Mouse (Mus musculus): ENCODE data around the gene Hoxb3.
A peak's percentile ranks its signal among the peaks of the same experiment; 100 is the strongest.

The Hoxb3 gene

GRCm38 (mm10) chr11:96302381-96303150 is 20.6 kb upstream of the Hoxb3 start:
- DNase-seq (ENCODE audit: inconsistent age in 2 of 2, low spot score in 1 of 2), result peak in 1 of 2 experiments; percentile 76

DNA sequence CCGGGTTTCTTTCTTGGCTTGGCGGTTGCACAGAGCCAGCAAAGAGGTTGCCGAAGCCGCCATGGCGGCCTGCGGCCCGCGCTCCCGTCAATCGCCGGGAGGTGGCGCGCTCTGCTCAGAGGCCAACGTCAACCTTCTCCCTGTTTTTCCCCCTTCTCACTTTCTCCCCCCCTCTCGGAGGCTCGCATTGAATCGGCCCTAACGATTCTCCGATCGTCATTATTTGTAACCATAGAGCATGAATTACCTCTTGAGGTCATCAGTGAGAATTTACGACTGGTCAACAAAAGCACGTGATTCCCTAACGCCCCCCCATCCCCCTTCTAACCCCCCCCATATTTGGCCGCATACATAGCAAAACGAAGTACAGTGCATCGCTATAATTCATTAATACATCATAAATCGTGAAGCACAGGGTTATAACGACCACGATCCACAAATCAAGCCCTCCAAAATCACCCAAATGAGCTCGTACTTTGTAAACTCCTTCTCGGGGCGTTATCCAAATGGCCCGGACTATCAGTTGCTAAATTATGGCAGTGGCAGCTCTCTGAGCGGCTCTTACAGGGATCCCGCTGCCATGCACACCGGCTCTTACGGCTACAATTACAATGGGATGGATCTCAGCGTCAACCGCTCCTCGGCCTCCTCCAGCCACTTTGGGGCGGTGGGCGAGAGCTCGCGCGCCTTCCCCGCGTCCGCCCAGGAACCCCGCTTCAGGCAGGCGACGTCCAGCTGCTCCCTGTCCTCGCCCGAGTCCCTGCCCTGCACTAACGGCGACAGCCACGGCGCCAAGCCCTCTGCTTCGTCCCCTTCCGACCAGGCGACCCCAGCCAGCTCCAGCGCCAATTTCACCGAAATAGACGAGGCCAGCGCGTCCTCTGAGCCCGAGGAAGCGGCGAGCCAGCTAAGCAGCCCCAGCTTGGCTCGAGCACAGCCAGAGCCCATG is 19.7 kb upstream of the Hoxb3 start, which contains the start of gene Hoxb5:
Hoxb5 (plus strand) TSS at position 186 of the 949 bp plus-strand sequence.
- DNase-seq (ENCODE audit: inconsistent age in 2 of 2, low spot score in 1 of 2), result peak in 1 of 2 experiments; percentile 93

DNA sequence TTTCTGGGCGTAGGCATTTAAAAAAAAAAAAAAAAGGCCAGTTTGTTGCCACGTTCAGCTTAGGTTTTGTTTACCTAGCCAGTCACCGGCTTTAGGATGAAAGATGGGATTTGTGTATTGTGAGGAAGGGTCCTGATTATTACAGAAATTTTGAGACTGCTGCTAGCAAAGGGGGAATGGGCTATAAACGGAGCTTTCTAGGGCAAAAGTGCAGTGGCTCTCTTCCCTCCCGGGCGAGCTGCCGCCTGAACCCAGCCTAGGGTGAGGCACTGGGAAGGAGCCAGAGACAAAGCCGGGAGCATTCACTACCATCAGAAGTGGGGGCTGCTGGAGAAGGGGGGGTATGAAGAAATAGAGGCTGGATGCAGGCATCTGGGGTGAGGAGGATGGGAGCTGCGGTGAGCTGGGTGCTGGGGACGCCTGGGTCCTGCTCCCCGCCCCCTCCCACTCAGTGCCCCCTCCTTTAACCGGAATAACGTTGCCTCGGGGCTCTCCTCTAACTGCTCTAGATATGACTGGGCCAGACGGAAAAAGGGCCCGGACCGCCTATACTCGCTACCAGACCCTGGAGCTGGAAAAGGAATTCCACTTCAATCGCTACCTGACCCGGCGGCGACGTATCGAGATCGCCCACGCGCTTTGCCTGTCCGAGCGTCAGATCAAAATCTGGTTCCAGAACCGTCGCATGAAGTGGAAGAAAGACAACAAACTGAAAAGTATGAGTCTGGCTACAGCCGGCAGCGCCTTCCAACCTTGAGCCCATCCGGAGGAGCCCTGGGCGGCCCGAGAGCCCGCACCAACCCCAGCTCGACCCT is 18.5 kb upstream of the Hoxb3 start:
- DNase-seq (ENCODE audit: inconsistent age in 2 of 2, low spot score in 1 of 2), result peak; percentile 60 to 75

DNA sequence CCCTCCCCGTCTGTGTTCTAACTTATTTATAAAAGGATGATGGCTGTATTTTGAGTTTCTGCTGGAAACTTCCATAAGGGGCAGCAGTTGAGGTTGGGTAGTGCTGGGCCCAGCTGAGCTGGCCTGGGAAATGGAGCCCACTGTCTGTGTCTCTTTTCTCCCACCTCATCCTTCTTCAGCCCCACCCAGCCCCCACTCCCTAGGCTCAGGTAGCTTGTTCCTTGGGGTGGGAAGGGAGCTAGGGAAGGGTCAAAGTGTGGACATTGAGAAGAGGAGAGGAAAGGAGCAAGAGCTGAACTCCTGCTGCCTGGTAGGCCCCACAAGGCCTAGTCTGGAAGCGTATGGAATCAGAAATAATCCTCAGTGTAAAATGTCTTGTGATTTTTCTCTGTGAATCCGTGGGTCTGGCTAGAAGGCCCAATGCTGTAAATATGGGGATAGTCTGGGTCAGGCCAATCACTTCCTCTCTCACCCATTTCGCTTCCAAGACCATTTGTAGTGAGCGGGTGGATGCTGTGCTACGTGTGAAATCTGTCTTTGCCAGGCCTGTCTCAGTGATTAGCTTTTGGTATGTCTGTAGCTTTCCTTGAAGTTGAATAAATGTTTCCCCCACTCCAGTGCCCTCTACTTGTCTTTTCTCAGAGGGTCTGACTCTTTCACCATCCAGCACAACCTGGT is 17.5 kb upstream of the Hoxb3 start:
- peak in 1 of 2 experiments; percentile 73 for DNase-seq (ENCODE audit: inconsistent age in 2 of 2, low spot score in 1 of 2)

DNA sequence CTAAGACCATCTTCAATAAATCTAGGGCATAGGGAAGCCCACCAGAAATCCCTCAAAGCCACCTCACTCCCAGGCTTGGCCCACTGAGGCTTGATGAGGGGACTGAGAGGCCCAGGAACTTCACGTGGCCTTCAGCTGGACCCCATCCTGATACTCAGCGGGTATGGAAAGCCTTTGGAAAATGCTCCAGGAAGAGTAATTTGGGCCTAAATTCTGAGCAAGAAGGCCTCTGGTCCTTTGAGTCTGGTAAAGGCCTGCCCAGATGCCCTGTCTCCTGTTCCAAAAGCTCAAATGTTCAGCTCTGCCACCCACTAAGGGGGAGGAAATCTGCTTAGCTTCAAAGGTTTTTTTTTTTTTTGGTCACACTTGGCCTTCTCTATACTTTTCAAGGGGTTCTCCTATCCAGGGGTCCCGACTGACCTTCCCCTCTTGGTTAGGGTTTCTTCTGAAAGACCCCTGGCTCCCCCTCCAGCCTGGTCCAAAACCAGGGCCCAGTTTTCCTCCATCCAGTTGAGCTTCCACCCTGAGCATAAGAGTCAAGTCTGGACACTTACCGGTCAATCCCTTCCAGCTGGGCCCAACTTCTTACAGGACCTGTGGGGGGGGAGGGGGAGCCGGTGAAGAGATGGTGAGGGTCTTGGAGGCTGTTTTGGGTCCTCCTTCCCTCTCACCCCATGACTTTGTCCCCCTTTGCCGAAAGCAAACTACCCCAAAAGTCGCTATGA is 16.8 kb upstream of the Hoxb3 start:
- no peak for DNase-seq (ENCODE audit: inconsistent age in 2 of 2, low spot score in 1 of 2)

DNA sequence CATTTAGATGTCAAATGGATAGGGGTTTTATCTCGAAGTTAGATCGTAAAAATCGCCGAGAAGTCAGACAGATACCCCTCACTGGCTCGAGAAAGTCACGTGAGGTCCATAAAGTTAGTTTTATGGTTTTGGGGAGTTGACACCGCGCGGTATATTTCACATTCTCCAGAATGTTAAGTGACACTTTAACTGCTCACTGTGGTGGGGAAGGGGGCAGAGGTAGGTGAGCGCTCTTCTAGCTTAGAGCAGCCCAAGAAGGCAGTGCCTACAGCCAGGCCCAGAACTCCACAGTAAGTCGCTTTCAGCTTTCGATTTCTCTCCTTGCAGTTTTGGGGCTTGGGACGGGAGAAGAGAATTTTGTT is 16.2 kb upstream of the Hoxb3 start:
- peak in 1 of 2 experiments; percentile 66 for DNase-seq (ENCODE audit: inconsistent age in 2 of 2, low spot score in 1 of 2)

- peak in 1 of 2 experiments; percentile 77 for DNase-seq (ENCODE audit: inconsistent age in 2 of 2, low spot score in 1 of 2)
These were observed 14.4 kb upstream of the Hoxb3 start for GRCm38 (mm10) chr11:96308763-96309162.

GRCm38 (mm10) chr11:96309288-96309687 is 13.8 kb upstream of the Hoxb3 start:
- peak in 1 of 2 experiments; percentile 63 for DNase-seq (ENCODE audit: inconsistent age in 2 of 2, low spot score in 1 of 2)

GRCm38 (mm10) chr11:96310183-96310938 is 12.8 kb upstream of the Hoxb3 start:
- DNase-seq (ENCODE audit: inconsistent age in 2 of 2, low spot score in 1 of 2), result peak in 1 of 2 experiments; percentile 77

- DNase-seq (ENCODE audit: inconsistent age in 2 of 2, low spot score in 1 of 2), result peak in 1 of 2 experiments; percentile 79
These were observed 12.0 kb upstream of the Hoxb3 start for GRCm38 (mm10) chr11:96311097-96311496.

- peak in 1 of 2 experiments; percentile 89 for DNase-seq (ENCODE audit: inconsistent age in 2 of 2, low spot score in 1 of 2)
These were observed 11.4 kb upstream of the Hoxb3 start for GRCm38 (mm10) chr11:96311520-96312417.

GRCm38 (mm10) chr11:96313134-96313533 is 10.0 kb upstream of the Hoxb3 start:
- peak in 1 of 2 experiments; percentile 71 for DNase-seq (ENCODE audit: inconsistent age in 2 of 2, low spot score in 1 of 2)

GRCm38 (mm10) chr11:96313806-96314428 is 9.2 kb upstream of the Hoxb3 start:
- DNase-seq (ENCODE audit: inconsistent age in 2 of 2, low spot score in 1 of 2), result no peak

DNA sequence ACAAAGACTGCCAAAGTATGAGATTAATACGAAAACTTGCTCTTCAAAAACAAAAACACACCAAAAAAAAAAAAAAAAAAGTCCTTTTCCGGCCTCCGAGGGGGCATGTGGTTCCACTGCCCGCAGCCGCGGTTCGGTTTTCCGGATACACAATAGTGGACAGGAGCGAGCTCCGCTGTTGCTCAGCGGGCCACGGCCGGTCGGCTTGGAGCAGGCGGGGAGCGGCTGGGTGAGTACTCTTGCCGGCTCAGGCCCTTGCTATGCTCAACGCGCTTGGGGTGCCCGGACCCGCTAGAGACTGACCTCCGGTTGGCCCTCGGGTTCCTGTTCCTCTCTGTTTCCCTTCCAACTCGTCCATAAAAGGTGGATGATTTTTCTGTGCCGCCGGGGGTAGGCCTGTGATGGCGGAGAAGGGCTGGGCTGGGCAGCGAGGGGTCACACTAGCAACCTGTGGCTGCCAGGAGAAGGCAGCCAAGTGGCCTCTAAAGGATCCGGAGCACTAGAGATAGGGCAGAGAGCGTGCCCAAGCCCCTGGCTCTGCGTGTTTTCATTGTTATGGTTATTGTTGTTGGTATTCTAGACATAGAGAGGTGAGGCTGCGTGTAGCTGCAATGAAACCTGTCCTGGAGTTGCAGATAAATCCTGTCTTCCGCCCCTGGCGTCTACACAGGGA is 8.3 kb upstream of the Hoxb3 start:
- DNase-seq (ENCODE audit: inconsistent age in 2 of 2, low spot score in 1 of 2), result peak in 1 of 2 experiments; percentile 70

- peak in 1 of 2 experiments; percentile 64 for DNase-seq (ENCODE audit: inconsistent age in 2 of 2, low spot score in 1 of 2)
These were observed 7.8 kb upstream of the Hoxb3 start for GRCm38 (mm10) chr11:96315344-96315681.

DNA sequence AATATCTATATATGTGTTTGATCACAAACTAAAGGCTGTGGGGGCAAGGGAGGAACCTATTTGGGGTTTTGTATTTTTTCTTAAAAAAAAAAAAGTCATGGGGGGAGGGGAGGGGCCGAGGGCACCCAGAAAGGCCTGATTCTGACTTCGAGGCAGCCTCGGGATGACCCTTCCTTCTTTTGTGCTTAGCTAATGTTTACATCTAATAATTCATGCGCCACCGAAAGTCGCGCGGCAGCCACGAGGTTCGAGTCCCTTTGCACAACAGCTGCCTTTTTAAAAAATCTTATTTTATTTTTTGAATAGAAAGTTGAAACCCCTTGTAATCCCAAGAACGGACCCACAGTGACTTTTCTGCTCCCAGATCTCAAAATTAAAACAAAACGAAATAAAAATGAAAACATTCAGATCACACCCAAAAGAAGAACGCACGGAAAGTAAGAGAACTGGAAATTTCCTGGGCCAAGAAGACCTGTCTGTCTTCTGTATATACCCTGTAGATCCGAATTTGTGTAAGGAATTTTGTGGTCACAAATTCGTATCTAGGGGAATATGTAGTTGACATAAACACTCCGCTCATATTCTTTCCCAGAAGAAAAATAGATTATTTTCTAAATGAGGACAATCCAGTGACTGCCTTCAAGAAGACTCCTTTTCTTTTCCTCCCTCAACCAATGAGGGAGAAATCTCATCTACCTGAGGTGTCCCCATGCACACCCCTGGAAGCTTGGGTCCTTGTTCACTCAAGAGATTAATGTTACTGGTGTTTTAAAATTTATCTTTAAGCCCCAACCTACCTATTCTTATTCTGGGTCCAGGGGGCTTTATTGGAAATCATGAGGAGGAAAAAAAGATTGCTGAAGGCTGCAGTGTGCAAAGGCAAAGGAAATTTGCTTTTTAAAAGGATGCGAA is 6.2 kb upstream of the Hoxb3 start:
- DNase-seq (ENCODE audit: inconsistent age in 2 of 2, low spot score in 1 of 2), result peak in 1 of 2 experiments; percentile 80

Data from adrenal gland, adult (tissue).